Mouse (Mus musculus) myocyte (in vitro differentiated cells): ENCODE measurements around the gene Gas2l3.

Experiments used
- CEBPB ChIP-seq: IDR thresholded peaks from 2 replicates; pipeline ENCODE4 v1.6.1; 2011; ENCODE audit warnings: mild to moderate bottlenecking, moderate library complexity; ENCODE audit not compliant: poor library complexity, insufficient read depth, severe bottlenecking
- E2F4 ChIP-seq: IDR thresholded peaks from one replicate; pipeline ENCODE4 v1.6.1; 2011; ENCODE audit warnings: mild to moderate bottlenecking, control low read depth, moderate library complexity; ENCODE audit not compliant: insufficient read depth
- MAX ChIP-seq: IDR thresholded peaks from one replicate; pipeline ENCODE4 v1.6.1; 2011; ENCODE audit warnings: low read depth, mild to moderate bottlenecking, control low read depth
- MYOD1 ChIP-seq, 3 experiments: IDR thresholded peaks; one replicate each; pipeline ENCODE4 v1.6.1; 2011; ENCODE audit warnings: control low read depth in 2 of 3, low read depth in 2 of 3, mild to moderate bottlenecking in 2 of 3, moderate library complexity in 1 of 3; ENCODE audit not compliant: insufficient read length in 2 of 3, control insufficient read depth in 1 of 3
- MYOG ChIP-seq, 3 experiments: IDR thresholded peaks; one replicate each; pipeline ENCODE4 v1.6.1; 2011; ENCODE audit warnings: control low read depth in 2 of 3, low read depth in 2 of 3, mild to moderate bottlenecking in 2 of 3; ENCODE audit not compliant: insufficient read length in 2 of 3, control insufficient read depth in 1 of 3, insufficient read depth in 1 of 3
- POLR2A ChIP-seq: IDR thresholded peaks from one replicate; pipeline ENCODE4 v1.6.1; 2011; ENCODE audit warnings: low read depth, mild to moderate bottlenecking, control low read depth, moderate library complexity; ENCODE audit not compliant: insufficient read length
- POLR2AphosphoS2 ChIP-seq: IDR thresholded peaks from one replicate; pipeline ENCODE4 v1.6.1; 2011; ENCODE audit warnings: low read depth, control low read depth; ENCODE audit not compliant: insufficient read length
- TCF12 ChIP-seq: IDR thresholded peaks from one replicate; pipeline ENCODE4 v1.6.1; 2011; ENCODE audit warnings: mild to moderate bottlenecking, control low read depth; ENCODE audit not compliant: poor library complexity, insufficient read depth, severe bottlenecking
- TCF3 ChIP-seq: IDR thresholded peaks from one replicate; pipeline ENCODE4 v1.6.1; 2011; ENCODE audit warnings: low read depth, control low read depth; ENCODE audit not compliant: insufficient read length
- USF1 ChIP-seq: IDR thresholded peaks from one replicate; pipeline ENCODE4 v1.6.1; 2011; ENCODE audit warnings: low read depth, mild to moderate bottlenecking, control low read depth, moderate library complexity

DNA sequence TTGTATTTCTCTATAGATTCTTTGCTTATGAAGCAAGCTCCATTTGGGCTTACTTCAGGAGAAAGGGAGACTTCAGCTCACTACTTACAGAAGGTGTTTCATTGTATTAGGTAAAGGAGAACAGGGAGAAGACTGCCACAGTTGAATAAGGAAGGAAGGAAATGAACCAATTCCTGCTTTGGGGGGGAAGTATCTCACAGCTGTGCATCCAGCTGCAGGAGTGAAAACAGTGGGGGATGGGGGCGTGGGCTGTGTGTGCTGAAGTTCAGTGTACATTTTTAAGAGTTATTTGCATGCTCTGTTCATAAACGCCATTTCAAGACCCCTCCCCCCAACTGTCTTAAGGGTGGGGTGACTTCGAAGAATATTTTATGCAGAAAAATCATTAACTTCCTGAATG, 10.0 kb upstream of the Gas2l3 start:
- no peak for TF ChIP-seq POLR2A
- no peak for TF ChIP-seq MYOD1 (IDR thresholded peaks at IDR 0.05; ENCODE audit: control insufficient read depth in 1 of 3, insufficient read length in 2 of 3, low read depth in 2 of 3)
- no peak for TF ChIP-seq USF1
- no peak for TF ChIP-seq E2F4
- no peak for TF ChIP-seq MYOG (IDR thresholded peaks at IDR 0.05; ENCODE audit: control insufficient read depth in 1 of 3, insufficient read depth in 1 of 3, insufficient read length in 2 of 3, low read depth in 2 of 3)
- no peak for TF ChIP-seq TCF12
- no peak for TF ChIP-seq POLR2AphosphoS2
- TF ChIP-seq CEBPB: no peak
- no peak for TF ChIP-seq MAX
- TF ChIP-seq TCF3: no peak
